Mouse (Mus musculus) ES-E14 (cell line): Measurements from ENCODE around the gene Aebp2.

Experiments
- CHD2 ChIP-seq: IDR thresholded peaks from 2 replicates; pipeline ENCODE4 v1.6.1; 2014; ENCODE audit warnings: mild to moderate bottlenecking, low read depth, low read length, inconsistent platforms
- HCFC1 ChIP-seq: IDR thresholded peaks from 2 replicates; pipeline ENCODE4 v1.6.1; 2012; ENCODE audit warnings: low read length, inconsistent platforms, borderline replicate concordance; ENCODE audit not compliant: insufficient read depth
- MAFK ChIP-seq: IDR thresholded peaks from 2 replicates; pipeline ENCODE4 v1.6.1; 2014; ENCODE audit warnings: mild to moderate bottlenecking, low read depth, low read length, inconsistent platforms; ENCODE audit not compliant: insufficient read depth
- ZC3H11A ChIP-seq: IDR thresholded peaks from 2 replicates; pipeline ENCODE4 v1.6.1; 2012; ENCODE audit warnings: low read depth, mild to moderate bottlenecking, inconsistent platforms, low read length, borderline replicate concordance

DNA sequence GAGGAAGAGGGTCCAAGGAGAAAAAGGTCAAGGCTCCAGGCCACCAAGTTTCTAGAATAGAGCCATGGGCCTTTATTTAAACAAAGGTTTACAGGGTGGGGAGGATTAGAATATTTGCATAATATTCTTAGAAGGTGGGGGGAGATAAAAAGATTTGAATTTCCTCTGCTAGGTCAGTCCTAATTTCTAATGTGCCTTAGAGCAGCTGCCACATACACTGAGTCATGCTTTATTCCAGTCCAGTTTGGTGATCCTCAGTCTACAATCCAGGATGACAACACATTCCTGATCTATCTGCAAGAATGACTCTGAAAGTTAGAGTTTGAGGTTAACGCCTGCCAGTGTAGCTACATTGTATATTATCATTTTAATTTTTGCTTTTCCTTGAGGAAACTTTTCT lies 841 bp upstream of the Aebp2 start:
- TF ChIP-seq ZC3H11A (no peak), MAFK (no peak), HCFC1 (no peak), CHD2 (no peak)
